Mouse (Mus musculus): ENCODE results near the gene Tcf15.

DNA sequence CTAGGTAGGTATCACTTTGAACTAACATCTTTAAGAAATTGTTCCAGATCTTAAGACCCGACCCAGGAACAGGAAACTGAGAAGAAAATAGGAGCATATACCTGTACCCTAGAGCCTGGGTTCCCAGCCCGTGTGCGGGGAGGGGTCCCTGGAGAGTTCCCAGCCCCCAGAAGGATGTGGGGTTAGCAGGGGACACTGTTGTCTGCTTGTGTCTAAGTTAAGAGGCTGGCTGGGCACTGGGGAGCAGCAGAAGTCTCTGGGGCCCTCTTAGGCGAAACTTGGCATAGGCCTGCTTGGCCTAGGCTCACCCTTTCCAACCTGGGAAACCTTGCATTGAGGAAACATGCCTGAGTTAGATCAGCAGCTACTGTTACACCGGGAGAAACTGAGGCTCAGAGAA lies 1.1 kb downstream of the Tcf15 start:
- no peak for TF ChIP-seq POLR2A (IDR thresholded peaks at IDR 0.05; ENCODE audit: insufficient read length, low read depth)
- no peak for TF ChIP-seq TCF12 (IDR thresholded peaks at IDR 0.05; ENCODE audit: insufficient read depth, poor library complexity, severe bottlenecking)
- TF ChIP-seq POLR2AphosphoS2 (IDR thresholded peaks at IDR 0.05; ENCODE audit: insufficient read length, low read depth) = no peak
- no peak for TF ChIP-seq SRF (IDR thresholded peaks at IDR 0.05; ENCODE audit: control insufficient read depth, insufficient read length, low read depth)
- TF ChIP-seq MYOG (IDR thresholded peaks at IDR 0.05; ENCODE audit: control insufficient read depth in 1 of 3, insufficient read depth in 1 of 3, insufficient read length in 2 of 3, low read depth in 2 of 3) = no peak
